Mouse (Mus musculus) liver, adult 2 months (tissue): ENCODE measurements around the gene Cryzl1.

ENCODE experiments used
- CTCF ChIP-seq: fragments of 200-500 bp; IDR thresholded peaks from 2 replicates; pipeline ENCODE4 v1.5.1; 2011; ENCODE audit warnings: low read depth, low read length, control low read depth
- POLR2A ChIP-seq: fragments of 200-500 bp; IDR thresholded peaks from 2 replicates; pipeline ENCODE4 v1.6.1; 2011; ENCODE audit warnings: low read length, control low read depth; ENCODE audit not compliant: insufficient read depth; ENCODE audit errors: extremely low read depth

- TF ChIP-seq POLR2A (no peak), CTCF (no peak)
Observed at GRCm38 (mm10) chr16:91674500-91674899, 54.3 kb downstream of the Cryzl1 start.
